Mouse (Mus musculus) midbrain, postnatal 0 days (tissue): ENCODE results near the gene Keap1. TPM values are rescaled to one million over a fixed set of nuclear protein-coding genes. Genes with fewer than 3 reads are reported as not detected.
"Not testable (repeated sequence)": the region's sequence is repeated elsewhere in the genome, so short reads cannot be mapped to it uniquely, and the experiment has no call there.

Experiments
- ATAC-seq: fragments of 200-750 bp; cut with Nextera tagmentation; 2 replicates; pipeline ENCODE4 v1.8.0; 2017; ENCODE audit warnings: moderate number of reproducible peaks, mild to moderate bottlenecking, moderate TSS enrichment, moderate library complexity; ENCODE audit not compliant: low FRiP score
- DNase-seq: peaks from one replicate; pipeline ENCODE4 v3.0.0-alpha.2; 2015; ENCODE audit warnings: low spot score
- H3K27ac ChIP-seq: fragments of 300-500 bp; sonication (generic); 2 replicates; pipeline ENCODE4 v1.5.1; 2014; ENCODE audit warnings: low read depth, mild to moderate bottlenecking, low read length, mixed read lengths
- H3K27me3 ChIP-seq: fragments of 300-500 bp; sonication (generic); 2 replicates; pipeline ENCODE4 v1.6.1; 2014; ENCODE audit warnings: low read length, control low read depth, mixed read lengths; ENCODE audit not compliant: insufficient read depth
- H3K36me3 ChIP-seq: fragments of 300-500 bp; sonication (generic); 2 replicates; pipeline ENCODE4 v1.6.1; 2014; ENCODE audit warnings: low read length, control low read depth, mixed read lengths; ENCODE audit not compliant: insufficient read depth
- H3K4me1 ChIP-seq: fragments of 300-500 bp; sonication (generic); 2 replicates; pipeline ENCODE4 v1.6.1; 2014; ENCODE audit warnings: mild to moderate bottlenecking, control low read depth, antibody characterized with exemption, low read length, mixed read lengths; ENCODE audit not compliant: insufficient read depth
- H3K4me2 ChIP-seq: fragments of 300-500 bp; sonication (generic); 2 replicates; pipeline ENCODE4 v1.6.1; 2014; ENCODE audit warnings: low read depth, mild to moderate bottlenecking, low read length, mixed read lengths; ENCODE audit not compliant: poor library complexity, severe bottlenecking
- H3K4me3 ChIP-seq: fragments of 300-500 bp; sonication (generic); 2 replicates; pipeline ENCODE4 v1.5.1; 2014; ENCODE audit warnings: low read depth, mild to moderate bottlenecking, low read length, moderate library complexity
- H3K9ac ChIP-seq: fragments of 300-500 bp; sonication (generic); replicated peaks from 2 replicates; pipeline ENCODE4 v1.6.1; 2014; ENCODE audit warnings: mild to moderate bottlenecking, low read length, moderate library complexity, mixed read lengths; ENCODE audit not compliant: poor library complexity, severe bottlenecking
- H3K9me3 ChIP-seq: fragments of 300-500 bp; sonication (generic); 2 replicates; pipeline ENCODE4 v1.6.1; 2016; ENCODE audit warnings: low read length, control low read depth
- CTCF ChIP-seq: IDR thresholded peaks from 2 replicates; pipeline ENCODE4 v1.5.1; 2016; ENCODE audit warnings: antibody characterized with exemption, mild to moderate bottlenecking
- WGBS: fragments of 180-500 bp; shearing (Covaris S2); extraction: QIAGEN DNeasy Blood & Tissue Kit; methylation state at CpG from one replicate; pipeline ENCODE4 v1.1.7; 2014; 5-methylcytosine and 5-hydroxymethylcytosine counted together
- polyA plus RNA-seq: library from polyadenylated mRNA; unstranded; fragments of >200 nt; fragmentation: Nextera tagmentation; extraction: Ambion mirVana; gene quantifications from 2 replicates; pipeline ENCODE4 v1.2.1, GENCODE M21; 2015
- total RNA-seq: library from RNA; depleted of rRNA; stranded (reverse); fragments of >200 nt; gene quantifications from 2 replicates; pipeline ENCODE4 v1.2.3, GENCODE M21; 2014

Keap1 gene
- total and polyA plus RNA-seq, 2 experiments from 2014 or later: 60.6 to 89.7 TPM

GRCm38 (mm10) chr9:21198960-21199359, 40.2 kb downstream of the Keap1 start:
- 89% methylated on average over 3 of the region's 3 CpGs for WGBS

GRCm38 (mm10) chr9:21197981-21198380, 41.2 kb downstream of the Keap1 start:
- Histone ChIP-seq H3K27ac (peak overlapping the region; percentile 77), H3K9ac (peak overlapping the region; percentile 91), H3K4me2 (peak overlapping the region; percentile 82), H3K36me3 (peaks cover 13% of the 10 kb centered on the region), H3K4me3 (peak overlapping the region; percentile 76), H3K27me3 (no peaks in the 10 kb centered on the region), H3K9me3 (no peaks in the 10 kb centered on the region), H3K4me1 (0 out of 2 replicates have a peak, but pooled peaks cover 2% of the 10 kb centered on the region)
- TF ChIP-seq CTCF: no peak
- ATAC-seq: peak; percentile 87
- peak; percentile 93 for DNase-seq
- 9% methylated on average over 4 of the region's 4 CpGs for WGBS

More at GRCm38 (mm10) chr9:21198960-21199359, 40.2 kb downstream of the Keap1 start:
- Histone ChIP-seq H3K9me3 (no peaks in the 10 kb centered on the region), H3K36me3 (peaks cover 17% of the 10 kb centered on the region), H3K27ac (peak overlapping the region; percentile 47; the same call in 1 of the 2 replicates), H3K4me2 (peak overlapping the region; percentile 82; the same call in 1 of the 2 replicates), H3K4me3 (no peak overlapping the region), H3K27me3 (no peaks in the 10 kb centered on the region), H3K9ac (no peak overlapping the region), H3K4me1 (0 out of 2 replicates have a peak, but pooled peaks cover 2% of the 10 kb centered on the region)
- TF ChIP-seq CTCF: no peak
- DNase-seq: no peak
- ATAC-seq: no peak

DNA sequence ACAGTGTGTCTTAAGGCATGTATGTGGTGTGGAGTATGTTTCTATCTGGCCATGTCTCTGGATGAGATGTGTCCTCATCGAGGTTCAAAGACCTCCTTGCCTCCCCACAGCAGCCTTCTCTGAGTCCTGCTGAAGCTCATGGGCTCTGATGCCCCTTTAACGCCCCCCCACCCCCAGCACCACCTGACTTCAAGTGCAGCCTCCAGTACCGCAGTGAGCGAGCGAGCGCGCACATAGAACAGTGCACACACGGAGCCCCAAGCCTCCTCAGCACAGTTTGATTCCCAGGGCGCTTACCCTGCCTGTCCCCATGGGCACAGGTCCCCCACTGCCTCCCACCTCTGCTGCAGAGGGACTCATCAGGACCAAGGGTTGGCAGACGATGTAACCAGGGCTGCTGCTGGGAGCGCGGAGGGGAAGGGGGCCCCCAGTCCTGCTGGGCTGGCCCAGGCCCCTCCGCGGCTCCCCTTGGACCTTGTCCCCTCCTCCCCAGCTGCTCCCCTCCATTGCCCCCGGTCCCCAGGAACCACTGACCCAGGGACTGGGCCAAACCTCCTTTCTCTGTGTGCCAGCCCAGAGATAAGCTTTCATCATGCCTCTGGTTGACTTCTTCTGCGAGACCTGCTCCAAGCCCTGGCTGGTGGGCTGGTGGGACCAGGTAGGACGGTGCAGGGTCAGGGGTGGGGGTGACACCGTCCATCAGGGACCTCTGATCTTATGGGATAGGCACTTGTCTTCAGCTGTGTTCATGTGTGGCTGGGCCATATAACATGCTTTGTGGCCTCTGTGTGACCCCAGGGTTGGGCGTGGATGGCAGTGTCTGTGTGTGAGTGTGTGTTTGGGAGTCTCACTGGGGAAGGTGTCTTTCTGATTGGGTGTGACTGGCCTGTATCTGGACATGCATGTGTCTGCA, 42.4 kb downstream of the Keap1 start:
- WGBS: 10% methylated on average over 19 of the region's 19 CpGs
- Histone ChIP-seq H3K4me3 (peak overlapping the region; percentile 76), H3K36me3 (peaks cover 12% of the 10 kb centered on the region), H3K9ac (peak overlapping the region; percentile 91), H3K4me1 (0 out of 2 replicates have a peak, but pooled peaks cover 2% of the 10 kb centered on the region), H3K27me3 (no peaks in the 10 kb centered on the region), H3K27ac (peak overlapping the region; percentile 77), H3K9me3 (no peaks in the 10 kb centered on the region), H3K4me2 (peak overlapping the region; percentile 82)
- ATAC-seq (peak; percentile 80), DNase-seq (peak; percentile 82)
- TF ChIP-seq CTCF: no peak

- not testable (repeated sequence) for H3K4me3 ChIP-seq, H3K9me3 ChIP-seq, H3K9ac ChIP-seq, DNase-seq, H3K27me3 ChIP-seq, H3K36me3 ChIP-seq, ATAC-seq, H3K4me1 ChIP-seq
- peak overlapping the region; percentile 77; the same call in 1 of the 2 replicates for H3K27ac ChIP-seq
- peak; percentile 38 for TF ChIP-seq CTCF
- H3K4me2 ChIP-seq: peak overlapping the region; percentile 82
- 54% methylated on average over 7 of the region's 7 CpGs for WGBS
Observed at GRCm38 (mm10) chr9:21195736-21196505, 43.2 kb downstream of the Keap1 start.

- H3K9me3 ChIP-seq: no peaks in the 10 kb centered on the region
- no peaks in the 10 kb centered on the region for H3K36me3 ChIP-seq
- H3K4me1 ChIP-seq: 0 out of 2 replicates have a peak, but pooled peaks cover 2% of the 10 kb centered on the region
- H3K4me2 ChIP-seq: no peak overlapping the region
- H3K9ac ChIP-seq: no peak overlapping the region
- no peak overlapping the region for H3K27ac ChIP-seq
- no peak for ATAC-seq
- no peak overlapping the region for H3K4me3 ChIP-seq
- DNase-seq: no peak
- no peaks in the 10 kb centered on the region for H3K27me3 ChIP-seq
- 80% methylated on average over 4 of the region's 4 CpGs for WGBS
- no peak for TF ChIP-seq CTCF
Observed at GRCm38 (mm10) chr9:21194787-21195493, 44.2 kb downstream of the Keap1 start.
